Comparison of ENCODE assay signal across 14 mouse cellular contexts in the genomic region with DNA sequence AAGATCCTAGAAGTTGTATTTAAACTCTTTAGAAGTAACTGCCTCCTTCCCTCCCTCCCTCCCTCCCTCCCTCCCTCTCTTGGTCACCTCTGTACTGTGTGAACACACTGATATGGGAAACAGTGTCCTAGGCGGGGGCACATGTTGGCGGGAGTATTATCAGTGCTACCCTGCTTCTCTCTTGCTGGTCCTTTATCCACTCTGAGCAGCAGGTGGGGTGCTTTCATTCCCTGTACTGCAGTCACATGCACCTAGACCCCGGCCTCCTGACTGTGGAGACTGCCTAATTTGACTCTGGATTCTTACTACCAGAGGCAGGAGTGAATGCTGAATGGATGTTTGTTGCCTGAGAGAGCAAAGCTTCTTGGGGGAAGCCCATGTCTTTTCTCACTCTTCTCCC. TPM values are rescaled to one million over a fixed set of nuclear protein-coding genes. Genes with fewer than 3 reads are reported as not detected.
A peak's percentile ranks its signal among the peaks of the same experiment; 100 is the strongest.
DNase-seq lines count a peak whose midpoint lies in the region; ATAC-seq and TF ChIP-seq lines count a peak whose summit lies in the region.
"Had no signal": no experiment of that assay in that cellular context is flagged by ENCODE, and none has a peak within 500 bp of the region (broad histone marks: within the 10 kb centered on the region; RNA-seq: fewer than 3 reads in every experiment).

No protein-coding gene starts in this region.

- peak; percentile 83 for ATAC-seq in heart, embryonic 11.5 days (replicated peaks; ENCODE audit: insufficient number of reproducible peaks, low FRiP score, low TSS enrichment)
- 0 out of 2 replicates have a peak, but pooled peaks have one; percentile 22 for ATAC-seq in intestine, embryonic 16.5 days
- no peak for ATAC-seq in forebrain, embryonic 16.5 days

- H3K36me3 ChIP-seq in heart, embryonic 11.5 days (ENCODE audit: control insufficient read depth, insufficient read depth, low read length), result no peaks in the 10 kb centered on the region
- H3K36me3 ChIP-seq in MEL (ENCODE audit: control insufficient read depth in 1 of 2, insufficient read depth in 2 of 2, low read length in 2 of 2), result peaks cover 0 to 60% of the 10 kb centered on the region in 2 experiments; a peak in 2 of 4 replicates
- no peaks in the 10 kb centered on the region for H3K36me3 ChIP-seq in intestine, embryonic 16.5 days (ENCODE audit: control insufficient read depth, insufficient read depth, low read length)
- H3K36me3 ChIP-seq in spleen, adult 2 months (ENCODE audit: control insufficient read depth, insufficient read depth, low read length), result no peaks in the 10 kb centered on the region
- H3K36me3 ChIP-seq in forebrain, embryonic 16.5 days (ENCODE audit: control insufficient read depth, insufficient read depth), result no peaks in the 10 kb centered on the region
- H3K36me3 ChIP-seq: neural tube, embryonic 13.5 days had no signal

- peaks cover 8% of the 10 kb centered on the region; the same call in 1 of the 2 replicates for H3K4me1 ChIP-seq in heart, embryonic 11.5 days (ENCODE audit: control insufficient read depth, insufficient read depth, low read length)
- peaks cover 43 to 64% of the 10 kb centered on the region in 2 experiments for H3K4me1 ChIP-seq in MEL (ENCODE audit: control insufficient read depth in 1 of 2, insufficient read depth in 2 of 2, low read length in 2 of 2)
- peaks cover 4% of the 10 kb centered on the region; the same call in 1 of the 2 replicates for H3K4me1 ChIP-seq in intestine, embryonic 16.5 days (ENCODE audit: control insufficient read depth, insufficient read depth, low read length)
- peaks cover 4% of the 10 kb centered on the region; the same call in 1 of the 2 replicates for H3K4me1 ChIP-seq in spleen, adult 2 months (ENCODE audit: control insufficient read depth, insufficient read depth, insufficient read length)
- H3K4me1 ChIP-seq in forebrain, embryonic 16.5 days (replicated peaks; ENCODE audit: control insufficient read depth, insufficient read depth, low read length), result peaks cover 9% of the 10 kb centered on the region

- H3K27ac ChIP-seq in heart, embryonic 11.5 days (ENCODE audit: low read depth, low read length), result peak overlapping the region; percentile 75
- peak overlapping the region; percentile 91 for H3K27ac ChIP-seq in MEL (ENCODE audit: control insufficient read depth, low read depth, low read length)
- H3K27ac ChIP-seq in intestine, embryonic 16.5 days (ENCODE audit: low read length), result no peak overlapping the region
- H3K27ac ChIP-seq in spleen, adult 2 months (ENCODE audit: insufficient read depth, low read length), result 0 out of 2 replicates have a peak overlapping the region, but pooled peaks have one; percentile 43
- no peak overlapping the region for H3K27ac ChIP-seq in forebrain, embryonic 16.5 days (ENCODE audit: low read length)
- H3K27ac ChIP-seq: hindbrain, embryonic 14.5 days; macrophage; neural tube, embryonic 13.5 days had no signal

- TF ChIP-seq RAD21 in MEL (IDR thresholded peaks at IDR 0.05; ENCODE audit: low read depth, low read length), result no peak; the same call in 1 of the 2 replicates

- peaks cover 9% of the 10 kb centered on the region for H3K27me3 ChIP-seq in heart, embryonic 11.5 days (ENCODE audit: control insufficient read depth, insufficient read depth, low read length)
- peaks cover 2 to 7% of the 10 kb centered on the region in 2 experiments; a peak in 3 of 4 replicates for H3K27me3 ChIP-seq in MEL (ENCODE audit: control insufficient read depth in 1 of 2, insufficient read depth in 2 of 2, low read length in 2 of 2)
- no peaks in the 10 kb centered on the region; the same call in 1 of the 2 replicates for H3K27me3 ChIP-seq in intestine, embryonic 16.5 days (replicated peaks; ENCODE audit: control insufficient read depth, insufficient read depth, low read length)
- H3K27me3 ChIP-seq in spleen, adult 2 months (ENCODE audit: control insufficient read depth, insufficient read depth, low read length), result peaks cover 9% of the 10 kb centered on the region; the same call in 1 of the 2 replicates
- peaks cover 5% of the 10 kb centered on the region for H3K27me3 ChIP-seq in forebrain, embryonic 16.5 days (replicated peaks; ENCODE audit: control insufficient read depth, insufficient read depth, low read length)

- H3K9ac ChIP-seq in heart, embryonic 11.5 days (ENCODE audit: low read depth, low read length), result peak overlapping the region; percentile 56; the same call in 1 of the 2 replicates
- H3K9ac ChIP-seq in MEL (ENCODE audit: control insufficient read depth, low read depth, low read length, poor library complexity, severe bottlenecking), result peak overlapping the region; percentile 20; the same call in 1 of the 2 replicates
- no peak overlapping the region for H3K9ac ChIP-seq in intestine, embryonic 16.5 days (ENCODE audit: low read depth, low read length)
- no peak overlapping the region for H3K9ac ChIP-seq in forebrain, embryonic 16.5 days (replicated peaks; ENCODE audit: low read depth, low read length)
- H3K9ac ChIP-seq: hindbrain, embryonic 14.5 days; neural tube, embryonic 13.5 days had no signal

- peak; percentile 60 to 88 for TF ChIP-seq EP300 in MEL (IDR thresholded peaks at IDR 0.05; ENCODE audit: low read depth in 1 of 2, low read length in 2 of 2)

- peak overlapping the region; percentile 99 for H3K4me2 ChIP-seq in heart, embryonic 11.5 days
- H3K4me2 ChIP-seq in intestine, embryonic 16.5 days (ENCODE audit: low read depth, low read length), result no peak overlapping the region
- H3K4me2 ChIP-seq in forebrain, embryonic 16.5 days (ENCODE audit: low read length), result no peak overlapping the region
- H3K4me2 ChIP-seq: hindbrain, embryonic 14.5 days; neural tube, embryonic 13.5 days had no signal

- no peaks in the 10 kb centered on the region for H3K9me3 ChIP-seq in heart, embryonic 11.5 days (replicated peaks; ENCODE audit: control insufficient read depth, low read length)
- no peaks in the 10 kb centered on the region for H3K9me3 ChIP-seq in MEL (replicated peaks; ENCODE audit: insufficient read depth, low read length)
- H3K9me3 ChIP-seq in intestine, embryonic 16.5 days (ENCODE audit: control insufficient read depth, low read length), result no peaks in the 10 kb centered on the region
- no peaks in the 10 kb centered on the region for H3K9me3 ChIP-seq in forebrain, embryonic 16.5 days (ENCODE audit: control insufficient read depth, low read length)
- H3K9me3 ChIP-seq: neural tube, embryonic 13.5 days had no signal

- TF ChIP-seq CTCF in MEL (IDR thresholded peaks at IDR 0.05 in 2 of 3, conservative IDR thresholded peaks at IDR 0.05 in 1 of 3; ENCODE audit: control insufficient read depth in 1 of 3, insufficient read depth in 1 of 3, low read depth in 2 of 3, low read length in 3 of 3, poor library complexity in 1 of 3, severe bottlenecking in 1 of 3), result peak in 1 of 3 experiments; percentile 33; a peak in 2 of 6 replicates
- TF ChIP-seq CTCF in spleen, adult 2 months (IDR thresholded peaks at IDR 0.05; ENCODE audit: extremely low read depth, insufficient read depth, insufficient read length, insufficient replicate concordance), result no peak

- H3K4me3 ChIP-seq in heart, embryonic 11.5 days (ENCODE audit: low read depth, low read length), result no peak overlapping the region; the same call in 1 of the 2 replicates
- no peak overlapping the region for H3K4me3 ChIP-seq in MEL (ENCODE audit: control insufficient read depth in 1 of 2, insufficient read depth in 1 of 2, low read depth in 2 of 2, low read length in 2 of 2)
- H3K4me3 ChIP-seq in intestine, embryonic 16.5 days (ENCODE audit: low read length), result no peak overlapping the region
- H3K4me3 ChIP-seq in spleen, adult 2 months (ENCODE audit: extremely low read depth, insufficient read depth, insufficient read length), result no peak overlapping the region
- H3K4me3 ChIP-seq in forebrain, embryonic 16.5 days (replicated peaks; ENCODE audit: low read length), result no peak overlapping the region
- H3K4me3 ChIP-seq: neural tube, embryonic 13.5 days had no signal

- H3K79me2 ChIP-seq in MEL (ENCODE audit: control insufficient read depth, insufficient read depth, low read length, poor library complexity), result peaks cover 29% of the 10 kb centered on the region

- DNase-seq in heart, adult 9 months (ENCODE audit: low spot score in 2 of 2), result no peak
- DNase-seq in MEL (ENCODE audit: low read depth, low spot score), result peak; percentile 84
- DNase-seq in spleen, adult 2 months (ENCODE audit: low read depth in 1 of 2, low spot score in 2 of 2), result no peak
- DNase-seq in right cerebral cortex, adult 18-20 months, result no peak
- DNase-seq in left cerebral cortex, adult 18-20 months (ENCODE audit: low spot score in 2 of 2), result no peak
- DNase-seq: adrenal gland, postnatal 14 days; cerebellum, adult 11 months; embryo, embryonic 11 days had no signal

- no peak for TF ChIP-seq POLR2A in MEL (IDR thresholded peaks at IDR 0.05; ENCODE audit: control insufficient read depth in 1 of 2, insufficient read depth in 1 of 2, low read depth in 1 of 2, low read length in 2 of 2, poor library complexity in 1 of 2)
- no peak for TF ChIP-seq POLR2A in spleen, adult 2 months (IDR thresholded peaks at IDR 0.05; ENCODE audit: low read depth, low read length)

- 30% methylated on average over 3 of the region's 3 CpGs for WGBS in heart, embryonic 11.5 days (ENCODE audit: insufficient replicate concordance)
- 31% methylated on average over 3 of the region's 3 CpGs for WGBS in intestine, embryonic 16.5 days
- WGBS in spleen, adult 2 months, result 63% methylated on average over 3 of the region's 3 CpGs
- WGBS in forebrain, embryonic 16.5 days, result 32% methylated on average over 3 of the region's 3 CpGs

RNA-seq across cellular contexts. Expression of a gene that starts 3.5 kb away (rescaled TPM):
- 11.9 and 12.1 TPM in 2 replicates for polyA plus RNA-seq in heart, embryonic 11.5 days (2014; fragmentation: Nextera tagmentation; extraction: Ambion mirVana)
- 20.6 and 41.7 TPM in 2 replicates for total RNA-seq in MEL (2012; rRNA removed)
- 10 to 100 TPM in 1 of 2 experiments, not detected in 1; 64.5 TPM for polyA plus RNA-seq in MEL (2012; ENCODE audit: insufficient read depth in 1 of 2, insufficient read length in 2 of 2, low read depth in 1 of 2, low replicate concordance in 2 of 2, missing spikeins in 1 of 2)
- 0.98 and 2.6 TPM in 2 replicates for polyA plus RNA-seq in intestine, embryonic 16.5 days (2015; fragmentation: Nextera tagmentation; extraction: Ambion mirVana)
- 53.8 and 55.2 TPM in 2 replicates for polyA plus RNA-seq in spleen, adult 2 months (2012; rRNA removed)
- 4.7 and 6.1 TPM in 2 replicates for polyA plus RNA-seq in forebrain, embryonic 16.5 days (2015; fragmentation: Nextera tagmentation; extraction: Ambion mirVana)
- 10 to 100 TPM; 23.1 to 25.9 TPM for total RNA-seq in left cerebral cortex, adult 18-20 months (2021)

RNA-seq across cellular contexts. Expression of a gene that starts 37.8 kb away (rescaled TPM):
- 21.8 and 22.4 TPM in 2 replicates for polyA plus RNA-seq in heart, embryonic 11.5 days (2014; fragmentation: Nextera tagmentation; extraction: Ambion mirVana)
- total RNA-seq in MEL (2012; rRNA removed), result 52.0 and 62.6 TPM in 2 replicates
- 10 to 100 TPM in 1 of 2 experiments, not detected in 1; 83.7 TPM for polyA plus RNA-seq in MEL (2012; ENCODE audit: insufficient read depth in 1 of 2, insufficient read length in 2 of 2, low read depth in 1 of 2, low replicate concordance in 2 of 2, missing spikeins in 1 of 2)
- 18.8 and 18.9 TPM in 2 replicates for polyA plus RNA-seq in intestine, embryonic 16.5 days (2015; fragmentation: Nextera tagmentation; extraction: Ambion mirVana)
- 7.2 and 8.8 TPM in 2 replicates for polyA plus RNA-seq in spleen, adult 2 months (2012; rRNA removed)
- polyA plus RNA-seq in forebrain, embryonic 16.5 days (2015; fragmentation: Nextera tagmentation; extraction: Ambion mirVana), result 11.5 and 11.7 TPM in 2 replicates
- total RNA-seq in left cerebral cortex, adult 18-20 months (2021), result 1 to 10 TPM; 8.3 to 9.1 TPM

Comparison
In these comparisons a context has a peak if more than half of its experiments do, and no peak if none do; other contexts are left out.
1. H3K27ac ChIP-seq: peak in heart, embryonic 11.5 days (single experiment), MEL (single experiment) and spleen, adult 2 months (single experiment); none in intestine, embryonic 16.5 days (single experiment) and forebrain, embryonic 16.5 days (single experiment).
2. H3K9ac ChIP-seq: peak in heart, embryonic 11.5 days (single experiment) and MEL (single experiment); none in intestine, embryonic 16.5 days (single experiment) and forebrain, embryonic 16.5 days (single experiment).